Mouse (Mus musculus): ENCODE measurements around the gene Hmga1b.
"Not testable (repeated sequence)": the region's sequence is repeated elsewhere in the genome, so short reads cannot be mapped to it uniquely, and the experiment has no call there.

Hmga1b gene

DNA sequence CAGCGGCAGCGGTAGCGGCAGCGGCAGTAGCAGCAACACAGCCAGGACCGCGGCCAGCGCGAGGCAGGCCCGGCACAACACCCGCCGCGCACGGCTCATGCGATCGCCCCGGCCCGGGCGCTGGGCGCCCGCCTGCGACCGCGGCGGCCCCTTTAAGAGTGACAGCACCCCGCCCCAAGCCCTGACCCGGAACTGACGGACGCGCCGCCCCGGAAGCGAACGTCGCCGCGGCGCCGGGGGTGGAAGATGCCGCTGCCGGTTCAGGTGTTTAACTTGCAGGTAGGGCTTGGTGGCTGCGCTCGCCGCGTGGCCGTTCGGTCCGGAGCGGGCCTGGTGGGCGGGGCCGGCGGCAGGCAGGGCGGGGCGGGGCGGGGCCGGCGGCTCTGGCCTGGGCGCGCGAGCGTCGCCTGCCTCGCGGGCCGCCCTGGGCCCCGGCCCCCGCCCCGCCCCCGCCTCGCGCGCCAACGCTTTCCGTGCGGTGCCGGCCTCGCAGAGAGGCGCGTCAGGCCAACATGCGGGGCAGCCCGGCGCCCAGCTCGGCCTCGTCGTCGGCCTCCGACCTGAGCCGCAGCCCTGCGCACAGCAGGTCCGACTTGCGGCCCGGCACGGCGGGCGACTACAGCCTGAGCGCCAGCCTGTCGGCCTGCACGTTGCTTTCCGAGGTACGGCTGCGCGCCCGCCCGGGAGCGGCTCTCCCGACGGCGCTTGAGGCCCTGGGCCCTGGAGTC lies 21.6 kb downstream of the Hmga1b start, which contains the start of the genes Rfng and Gps1:
Gene Rfng, minus strand, starts transcription at position 144 of the 728 bp plus-strand sequence.
Gene Gps1, plus strand, starts transcription at position 209 of the 728 bp plus-strand sequence.
- DNase-seq (ENCODE audit: low spot score): peak; percentile 86

DNA sequence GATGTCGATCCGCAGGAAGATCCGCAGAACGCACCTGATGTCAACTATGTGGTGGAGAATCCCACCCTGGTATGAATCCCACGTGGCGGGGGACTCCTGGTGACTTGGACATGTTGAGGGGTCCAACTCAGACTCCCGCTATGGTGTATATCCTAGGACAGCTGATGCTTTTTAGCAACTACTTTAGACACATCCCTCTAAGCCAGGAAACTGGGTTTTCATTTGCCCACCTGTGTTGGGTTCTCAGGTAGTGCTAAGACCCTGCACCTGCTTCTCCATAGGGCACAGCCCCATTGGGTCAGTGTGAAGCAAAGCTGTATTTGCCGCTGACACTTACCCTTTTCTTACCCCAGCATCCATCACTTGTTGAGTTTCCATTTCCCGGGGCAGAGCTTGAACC lies 22.6 kb downstream of the Hmga1b start:
- DNase-seq (ENCODE audit: low spot score): no peak

DNA sequence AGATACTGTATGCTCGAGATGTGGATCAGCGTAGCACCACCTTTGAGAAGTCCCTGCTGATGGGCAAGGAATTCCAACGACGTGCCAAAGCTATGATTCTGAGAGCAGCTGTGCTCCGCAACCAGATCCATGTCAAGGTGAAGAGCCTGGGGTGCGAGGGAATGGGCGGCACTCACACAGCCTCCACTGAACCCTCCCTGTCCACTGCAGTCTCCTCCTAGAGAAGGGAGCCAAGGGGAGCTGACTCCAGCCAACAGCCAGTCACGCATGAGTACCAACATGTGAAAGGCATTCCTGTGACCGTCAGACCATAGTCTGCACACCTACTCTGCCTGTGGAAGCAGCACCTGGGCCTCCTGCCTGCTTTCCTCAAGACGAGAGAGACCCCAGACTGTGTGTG lies 25.9 kb downstream of the Hmga1b start:
- DNase-seq (ENCODE audit: low spot score): not testable (repeated sequence)

DNA sequence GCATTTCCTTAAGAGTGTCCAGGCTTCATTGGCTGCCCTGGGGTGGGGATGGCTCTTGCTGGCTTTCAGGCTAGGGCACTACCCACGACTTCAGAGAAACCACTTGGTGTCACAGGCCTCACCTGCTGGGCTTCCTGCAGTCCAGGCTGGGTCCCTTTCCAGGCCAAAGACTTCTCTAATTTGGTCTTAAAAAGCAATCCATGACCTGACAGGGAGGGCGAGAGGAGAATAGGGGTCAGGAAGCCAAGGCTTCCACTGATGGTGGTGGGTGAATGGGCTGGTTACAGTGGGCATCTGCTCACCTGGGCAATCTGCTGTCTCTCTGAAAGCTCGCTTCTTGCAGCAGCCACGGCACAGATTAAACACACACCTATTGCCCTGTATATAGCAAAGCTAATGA lies 26.8 kb downstream of the Hmga1b start:
- DNase-seq (ENCODE audit: low spot score): no peak

DNA sequence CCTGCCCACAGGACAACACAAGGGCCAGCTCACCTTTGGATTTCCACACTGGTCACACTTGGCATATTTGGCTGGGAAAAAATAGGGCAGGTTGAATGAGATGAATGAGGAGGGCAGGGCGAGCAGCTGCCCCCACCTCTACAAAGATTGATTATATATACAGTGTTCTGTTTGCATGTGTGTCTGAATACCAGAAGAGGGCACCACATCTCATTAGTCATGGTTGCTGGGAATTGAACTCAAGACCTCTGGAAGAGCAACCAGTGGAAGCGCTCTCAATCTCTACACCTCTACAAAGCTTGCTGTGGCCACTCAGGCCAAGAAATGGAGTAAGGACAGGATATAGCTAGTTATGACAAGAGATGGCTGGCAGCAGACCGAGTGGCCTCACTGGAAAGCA lies 27.2 kb downstream of the Hmga1b start:
- no peak for DNase-seq (ENCODE audit: low spot score)

DNA sequence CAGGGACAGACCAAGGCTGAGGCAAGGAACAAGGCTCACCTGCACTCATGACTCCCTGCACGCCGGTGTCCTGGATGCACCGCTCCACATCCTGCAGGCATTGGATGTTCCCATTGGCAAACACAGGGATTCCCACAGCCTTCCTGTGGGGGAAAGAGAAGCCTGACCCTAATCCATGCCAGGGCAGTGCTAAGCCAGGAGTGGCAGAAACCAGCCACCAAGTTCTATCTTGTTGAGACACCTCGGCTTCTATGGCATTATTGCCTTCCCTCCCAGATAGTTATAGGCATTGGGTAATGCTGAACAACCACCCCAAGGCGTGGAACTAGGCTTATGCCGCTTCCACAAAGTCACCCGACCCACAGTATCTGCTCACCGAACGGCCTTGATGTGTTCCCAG lies 30.1 kb downstream of the Hmga1b start:
- no peak for DNase-seq (ENCODE audit: low spot score)

DNA sequence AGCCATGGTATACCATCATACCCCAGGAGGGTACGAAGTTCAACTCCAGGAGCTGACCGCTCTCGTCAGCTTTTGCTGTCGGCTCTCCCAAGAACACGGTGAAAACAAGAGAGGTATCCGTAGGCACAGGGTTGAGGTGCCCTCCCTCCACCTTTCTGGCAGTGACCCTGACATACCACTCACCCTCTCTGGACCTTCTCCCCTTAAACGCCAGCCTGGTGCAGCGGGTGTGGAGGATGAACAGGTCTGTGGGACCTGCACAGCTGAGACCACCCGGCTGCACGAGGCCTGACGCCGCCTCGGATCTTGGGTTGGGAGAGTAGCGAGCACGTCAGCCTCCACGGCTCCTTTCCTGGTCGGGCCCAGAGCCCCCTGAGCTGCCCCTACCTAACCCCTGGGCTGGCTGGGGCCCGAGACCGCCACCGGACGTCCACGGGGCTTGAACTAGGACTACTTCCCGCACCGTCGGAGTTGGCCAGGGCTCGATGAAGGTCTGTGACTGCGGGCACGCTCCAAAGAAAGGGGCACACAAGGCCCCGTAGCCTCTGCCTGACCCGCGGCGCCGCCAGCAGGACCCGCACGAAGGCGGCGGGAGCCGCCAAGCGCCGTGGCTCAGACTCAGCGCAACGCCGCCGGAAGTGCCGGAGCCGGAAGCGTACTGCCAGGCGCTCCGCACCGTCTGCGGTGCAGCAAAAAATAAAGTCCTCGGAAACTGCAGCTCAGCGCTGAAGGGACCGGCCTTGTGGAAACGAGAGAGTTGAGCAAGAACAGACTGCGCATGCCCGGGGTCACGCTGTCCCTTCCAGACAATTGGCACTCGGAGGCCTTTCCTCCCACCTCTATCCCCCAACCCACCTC lies 33.4 kb downstream of the Hmga1b start, which contains the start of gene Dus1l:
Gene Dus1l, minus strand, starts transcription at position 648 of the 858 bp plus-strand sequence.
- DNase-seq (ENCODE audit: low spot score): peak; percentile 97

DNA sequence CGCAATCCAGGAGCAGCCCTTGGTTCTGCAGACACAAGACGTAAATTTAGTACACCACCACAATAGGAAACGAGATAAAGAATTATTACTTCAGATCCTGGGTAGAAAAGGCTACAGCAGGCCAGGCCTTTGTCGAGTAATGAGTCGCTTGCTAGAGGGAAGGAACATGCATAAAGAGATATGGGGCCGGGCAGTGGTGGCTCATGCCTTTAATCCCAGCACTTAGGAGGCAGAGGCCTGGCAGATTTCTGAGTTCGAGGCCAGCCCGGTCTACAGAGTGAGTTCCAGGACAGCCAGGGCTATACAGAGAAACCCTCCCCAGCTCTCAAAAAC lies 34.0 kb downstream of the Hmga1b start:
- DNase-seq (ENCODE audit: low spot score): no peak

DNA sequence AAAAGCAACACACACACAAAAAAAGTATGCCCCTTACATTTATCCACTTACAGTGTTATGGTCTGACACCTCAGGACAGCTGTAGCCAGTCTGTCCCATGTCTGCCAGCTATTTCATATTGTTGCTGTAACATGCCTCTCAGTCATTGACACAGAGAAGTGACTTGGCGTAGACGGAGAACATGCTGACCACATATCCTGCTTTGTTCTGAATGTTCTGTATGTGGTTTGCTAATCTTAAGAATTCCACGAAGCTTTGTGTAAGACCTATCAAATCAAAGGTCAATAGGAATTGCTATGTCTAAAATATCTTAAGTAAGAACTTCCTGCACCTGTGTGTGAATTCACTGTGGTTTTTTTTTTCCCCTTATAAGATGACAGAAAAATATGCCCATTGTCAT lies 35.6 kb downstream of the Hmga1b start:
- no peak for DNase-seq (ENCODE audit: low spot score)

DNA sequence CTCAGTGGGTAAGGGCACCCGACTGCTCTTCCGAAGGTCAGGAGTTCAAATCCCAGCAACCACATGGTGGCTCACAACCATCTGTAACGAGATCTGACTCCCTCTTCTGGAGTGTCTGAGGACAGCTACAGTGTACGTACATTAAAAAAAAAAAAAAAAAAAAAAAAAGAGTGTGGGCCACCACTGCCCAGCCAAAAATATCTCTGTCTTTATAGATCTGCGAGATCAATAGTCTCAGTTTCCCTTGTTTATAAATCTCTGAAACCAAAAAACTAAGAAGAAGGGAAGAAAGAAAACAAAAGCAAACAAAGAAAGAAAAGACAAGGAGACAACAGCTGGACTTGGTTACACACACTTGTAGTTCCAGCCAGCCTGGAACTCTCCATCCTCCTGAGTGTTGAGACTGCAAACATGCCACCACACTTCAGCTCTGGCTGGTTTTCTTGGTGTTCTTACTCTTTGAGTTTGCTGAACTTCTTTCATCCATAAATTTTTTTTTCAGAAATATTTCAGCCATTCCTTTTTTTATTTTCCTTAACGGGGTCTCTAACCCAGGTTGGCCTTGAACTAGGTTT lies 36.8 kb downstream of the Hmga1b start:
- no peak for DNase-seq (ENCODE audit: low spot score)

DNA sequence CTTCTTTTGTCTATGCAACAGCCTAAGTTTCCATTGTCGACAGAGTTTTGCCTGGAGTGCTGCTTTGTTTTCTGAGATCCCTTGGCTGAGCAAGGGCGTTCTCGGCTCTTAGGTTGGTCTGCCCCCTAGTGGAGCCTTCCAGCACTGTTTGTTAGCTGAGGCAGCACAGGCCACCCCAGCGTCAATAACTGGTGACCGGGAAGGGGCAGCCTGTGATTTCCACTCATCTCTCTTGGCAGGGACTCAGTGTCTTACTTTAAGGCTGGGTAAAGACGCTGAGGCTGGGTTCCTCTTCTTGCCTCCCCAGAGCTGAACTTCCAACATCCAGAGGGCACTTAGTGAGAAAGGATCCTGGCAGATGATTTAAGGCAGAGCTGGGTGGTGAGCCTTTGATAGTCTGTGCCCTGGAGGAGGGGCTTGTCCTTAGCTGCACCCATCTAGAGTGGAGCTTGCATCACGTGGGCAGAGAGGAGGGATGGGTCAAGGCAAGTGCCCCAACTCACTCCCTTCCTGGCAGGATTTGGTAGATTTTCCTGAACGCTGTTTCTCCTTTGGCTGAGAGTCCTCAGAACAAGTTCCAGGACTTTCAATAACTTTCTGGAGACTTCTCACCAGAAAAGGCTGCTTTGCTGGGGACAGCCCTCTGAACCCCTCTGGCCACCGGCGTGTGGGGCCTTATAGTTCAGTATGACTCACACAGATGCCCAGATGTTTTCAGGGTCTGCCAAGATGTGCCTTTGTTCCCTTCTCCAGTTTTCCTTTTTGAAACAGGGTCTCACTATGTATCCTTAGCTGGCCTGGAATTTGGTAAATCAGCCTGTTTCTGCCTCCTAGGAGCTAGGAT lies 37.7 kb downstream of the Hmga1b start:
- DNase-seq (ENCODE audit: low spot score): peak; percentile 95

DNA sequence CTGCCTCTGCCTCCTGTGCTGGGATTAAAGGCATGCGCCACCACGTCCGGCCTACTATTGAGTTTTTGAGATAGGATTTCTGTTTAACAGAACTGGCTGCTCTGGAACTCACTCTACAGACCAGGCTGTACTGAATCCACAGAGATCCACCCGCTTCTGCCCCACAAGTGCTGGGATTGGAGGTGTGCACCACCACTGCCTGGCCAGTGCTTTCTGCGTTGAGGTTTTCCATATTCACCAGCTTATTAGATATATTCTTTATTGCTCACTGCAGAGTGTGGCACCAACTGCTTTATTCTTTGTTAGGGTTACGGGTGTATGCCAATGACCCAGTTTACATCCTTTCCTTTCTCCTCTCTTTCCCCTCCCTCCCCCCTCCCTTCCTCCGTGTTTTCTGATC lies 41.7 kb downstream of the Hmga1b start:
- DNase-seq (ENCODE audit: low spot score): no peak

DNA sequence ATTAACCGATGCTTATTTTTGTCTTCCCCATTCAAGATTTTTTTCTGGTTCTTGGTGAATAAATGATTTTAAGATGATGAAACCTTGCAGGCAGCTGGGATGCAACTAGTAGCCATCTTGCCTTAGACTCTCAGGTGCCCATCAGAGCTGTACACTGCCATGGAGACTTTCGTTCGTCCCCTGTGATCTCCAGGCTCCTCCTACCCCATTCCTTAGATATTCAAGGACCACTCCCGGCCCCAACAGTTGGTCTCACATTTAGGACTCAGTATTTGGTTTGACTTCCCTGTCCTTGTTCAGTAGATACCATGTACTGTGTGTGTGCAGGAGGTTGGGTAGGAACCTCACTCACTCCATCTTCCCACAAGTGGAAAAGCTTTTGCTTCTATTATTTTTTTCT lies 42.2 kb downstream of the Hmga1b start:
- no peak for DNase-seq (ENCODE audit: low spot score)

DNA sequence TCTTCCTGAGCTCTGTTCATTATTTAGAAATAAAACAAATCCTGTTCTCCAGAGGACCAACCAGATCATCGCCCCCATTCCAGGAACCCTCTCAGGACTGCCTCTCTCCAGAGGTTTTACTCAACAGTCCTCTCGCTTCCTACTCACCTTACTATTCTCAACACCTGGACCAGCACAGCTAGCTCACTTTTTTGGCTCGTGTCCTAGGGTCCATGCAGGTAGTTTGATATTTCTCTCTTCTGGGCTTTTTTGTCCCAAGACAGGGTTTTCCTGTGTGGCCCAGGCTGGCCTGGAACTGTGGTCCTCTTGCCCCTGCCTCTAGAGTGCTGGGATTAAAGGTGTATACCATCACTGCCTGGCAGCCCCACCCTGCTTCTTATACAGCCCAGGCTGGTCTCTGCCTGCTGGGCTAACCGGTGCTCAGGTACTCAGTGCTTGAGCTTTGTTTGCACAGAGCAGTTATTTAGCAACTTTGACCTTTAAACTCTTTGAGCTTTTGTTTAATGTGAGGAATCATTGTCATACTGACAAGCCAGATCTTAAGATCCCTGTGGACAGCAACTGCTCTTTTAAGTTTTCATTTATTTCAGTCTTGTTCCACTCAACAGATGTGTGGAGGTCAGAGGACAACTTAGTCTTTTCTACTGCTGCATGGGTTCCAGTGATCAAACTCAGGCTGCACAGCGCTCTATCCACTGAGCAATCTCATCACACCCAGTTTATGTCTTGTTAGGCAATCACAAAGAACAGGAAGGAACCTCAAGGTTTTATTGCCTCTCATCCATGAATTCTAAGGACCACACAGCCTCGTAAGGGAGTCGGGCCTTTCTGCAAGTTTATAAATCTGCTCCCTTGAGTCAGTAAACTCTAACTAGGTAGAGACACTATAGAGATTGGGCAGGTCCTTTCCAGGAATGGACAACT lies 43.0 kb downstream of the Hmga1b start:
- DNase-seq (ENCODE audit: low spot score): no peak

DNA sequence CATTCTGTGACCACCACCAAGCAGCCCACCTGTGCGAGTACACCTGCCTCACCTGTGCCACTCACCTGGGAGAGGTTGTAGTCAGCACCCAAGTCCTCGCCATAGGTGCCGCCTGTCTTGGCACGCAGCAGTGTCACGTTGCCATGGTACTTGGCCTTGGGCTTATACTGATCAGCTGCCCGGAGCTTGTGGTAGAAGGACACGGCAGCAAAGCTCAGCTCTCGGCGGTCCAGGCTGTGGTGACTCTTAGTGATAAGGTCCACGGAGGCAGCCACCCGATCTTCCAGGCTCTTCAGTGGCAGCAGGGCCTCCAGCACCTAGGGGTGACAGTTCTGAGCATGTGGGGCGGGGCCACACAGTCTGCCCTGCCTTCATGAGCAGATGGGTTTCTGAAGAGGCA lies 45.4 kb downstream of the Hmga1b start:
- DNase-seq (ENCODE audit: low spot score): no peak

DNA sequence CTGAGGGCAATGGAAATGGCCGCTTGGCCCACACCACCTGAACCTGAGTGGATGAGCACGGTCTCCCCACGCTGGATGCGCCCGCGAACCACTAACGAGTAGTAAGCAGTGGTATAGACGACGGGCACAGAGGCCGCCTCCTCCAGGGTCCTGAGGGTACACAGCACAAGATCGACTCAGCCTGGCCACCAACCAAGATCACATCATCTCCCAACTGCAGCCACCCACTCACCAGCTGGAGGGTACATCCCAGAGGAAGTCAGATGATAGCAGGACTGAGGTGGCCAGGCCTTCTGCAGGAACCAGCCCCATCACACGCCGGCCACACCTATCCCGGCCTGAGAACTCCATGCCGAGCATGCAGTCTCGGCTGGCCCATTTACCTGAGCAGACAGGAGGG lies 49.5 kb downstream of the Hmga1b start:
- no peak for DNase-seq (ENCODE audit: low spot score)
